Mouse (Mus musculus) embryonic facial prominence, embryonic 10.5 days (tissue): ENCODE measurements at regions not wholly inside any gene's neighbourhood (a gene's known extent, or its start where the extent isn't known, plus 50 kb on each side); places are given as distances from the start of the nearest gene placed in this dataset.

Experiments
- DNase-seq: peaks from one replicate; pipeline ENCODE4 v3.0.0-alpha.2; 2017; ENCODE audit warnings: low spot score
- H3K27ac ChIP-seq: fragments of 300-500 bp; sonication (generic); replicated peaks from 2 replicates; pipeline ENCODE4 v1.5.1; 2016; ENCODE audit warnings: mild to moderate bottlenecking
- H3K27me3 ChIP-seq: fragments of 300-500 bp; sonication (generic); replicated peaks from 2 replicates; pipeline ENCODE4 v1.6.1; 2016; ENCODE audit warnings: low read depth, mild to moderate bottlenecking; ENCODE audit not compliant: poor library complexity, severe bottlenecking
- H3K36me3 ChIP-seq: fragments of 300-500 bp; sonication (generic); replicated peaks from 2 replicates; pipeline ENCODE4 v1.6.1; 2016; ENCODE audit warnings: mild to moderate bottlenecking, moderate library complexity
- H3K4me1 ChIP-seq: fragments of 300-500 bp; sonication (generic); 2 replicates; pipeline ENCODE4 v1.6.1; 2016
- H3K4me3 ChIP-seq: fragments of 300-500 bp; sonication (generic); 2 replicates; pipeline ENCODE4 v1.5.1; 2016; ENCODE audit warnings: mild to moderate bottlenecking, moderate library complexity
- H3K9me3 ChIP-seq: fragments of 300-500 bp; sonication (generic); 2 replicates; pipeline ENCODE4 v1.6.1; 2016; ENCODE audit warnings: mild to moderate bottlenecking
- WGBS: fragments of 180-500 bp; shearing (Covaris S2); methylation state at CpG from one replicate; pipeline ENCODE4 v1.1.7; 2016; 5-methylcytosine and 5-hydroxymethylcytosine counted together

GRCm38 (mm10) chr1:71822123-71822522 is 169.1 kb upstream of the Fn1 start:
- Histone ChIP-seq H3K4me1 (no peaks in the 10 kb centered on the region), H3K27ac (no peak overlapping the region), H3K9me3 (no peaks in the 10 kb centered on the region), H3K27me3 (no peaks in the 10 kb centered on the region), H3K36me3 (no peaks in the 10 kb centered on the region), H3K4me3 (no peak overlapping the region)
- DNase-seq, result no peak
- WGBS, result 80% methylated on average over 3 of the region's 3 CpGs

- Histone ChIP-seq H3K4me1 (no peaks in the 10 kb centered on the region), H3K4me3 (no peak overlapping the region), H3K27me3 (no peaks in the 10 kb centered on the region), H3K27ac (no peak overlapping the region), H3K36me3 (no peaks in the 10 kb centered on the region), H3K9me3 (no peaks in the 10 kb centered on the region)
- WGBS, result 89% methylated on average over 7 of the region's 7 CpGs
- no peak for DNase-seq
Observed at GRCm38 (mm10) chr1:71821099-71821498, 168.1 kb upstream of the Fn1 start.

- H3K27ac ChIP-seq, result no peak overlapping the region
- WGBS, result 83% methylated on average over 9 of the region's 9 CpGs
Observed at GRCm38 (mm10) chr1:71816306-71816705, 163.3 kb upstream of the Fn1 start.

GRCm38 (mm10) chr1:71814141-71814540 is 161.1 kb upstream of the Fn1 start:
- Histone ChIP-seq H3K9me3 (no peaks in the 10 kb centered on the region), H3K27ac (no peak overlapping the region), H3K4me1 (no peaks in the 10 kb centered on the region), H3K4me3 (no peak overlapping the region), H3K36me3 (no peaks in the 10 kb centered on the region), H3K27me3 (no peaks in the 10 kb centered on the region)
- WGBS, result 79% methylated on average over 4 of the region's 4 CpGs
- no peak for DNase-seq

More at GRCm38 (mm10) chr1:71816306-71816705, 163.3 kb upstream of the Fn1 start:
- H3K9me3 ChIP-seq, result no peaks in the 10 kb centered on the region
- no peaks in the 10 kb centered on the region for H3K27me3 ChIP-seq
- no peak for DNase-seq
- H3K36me3 ChIP-seq, result no peaks in the 10 kb centered on the region
- H3K4me3 ChIP-seq, result no peak overlapping the region
- H3K4me1 ChIP-seq, result no peaks in the 10 kb centered on the region

GRCm38 (mm10) chr1:71812171-71812695 is 159.2 kb upstream of the Fn1 start:
- no peaks in the 10 kb centered on the region for H3K4me1 ChIP-seq
- 90% methylated on average over 11 of the region's 11 CpGs for WGBS
- H3K4me3 ChIP-seq, result no peak overlapping the region
- DNase-seq, result no peak
- H3K9me3 ChIP-seq, result no peaks in the 10 kb centered on the region
- H3K27ac ChIP-seq, result no peak overlapping the region
- no peaks in the 10 kb centered on the region for H3K36me3 ChIP-seq
- H3K27me3 ChIP-seq, result no peaks in the 10 kb centered on the region

GRCm38 (mm10) chr1:71811196-71811788 is 158.3 kb upstream of the Fn1 start:
- Histone ChIP-seq H3K27me3 (no peaks in the 10 kb centered on the region), H3K9me3 (no peaks in the 10 kb centered on the region), H3K36me3 (no peaks in the 10 kb centered on the region), H3K27ac (no peak overlapping the region), H3K4me1 (no peaks in the 10 kb centered on the region), H3K4me3 (no peak overlapping the region)
- no peak for DNase-seq
- WGBS, result 88% methylated on average over 11 of the region's 11 CpGs

- WGBS, result 79% methylated on average over 1 of the region's 1 CpGs
- DNase-seq, result no peak
- H3K27ac ChIP-seq, result no peak overlapping the region
- H3K4me3 ChIP-seq, result no peak overlapping the region
- no peaks in the 10 kb centered on the region for H3K36me3 ChIP-seq
- H3K27me3 ChIP-seq, result no peaks in the 10 kb centered on the region
- no peaks in the 10 kb centered on the region for H3K9me3 ChIP-seq
- H3K4me1 ChIP-seq, result no peaks in the 10 kb centered on the region
Observed at GRCm38 (mm10) chr1:71808005-71808404, 155.0 kb upstream of the Fn1 start.

GRCm38 (mm10) chr1:71807586-71807985 is 154.6 kb upstream of the Fn1 start:
- H3K36me3 ChIP-seq, result no peaks in the 10 kb centered on the region
- no peaks in the 10 kb centered on the region for H3K9me3 ChIP-seq
- DNase-seq, result no peak
- H3K4me3 ChIP-seq, result no peak overlapping the region
- WGBS, result 56% methylated on average over 4 of the region's 4 CpGs
- no peaks in the 10 kb centered on the region for H3K4me1 ChIP-seq
- no peaks in the 10 kb centered on the region for H3K27me3 ChIP-seq
- no peak overlapping the region for H3K27ac ChIP-seq

GRCm38 (mm10) chr1:71801283-71802066 is 148.5 kb upstream of the Fn1 start:
- Histone ChIP-seq H3K27ac (no peak overlapping the region), H3K4me1 (no peaks in the 10 kb centered on the region), H3K36me3 (no peaks in the 10 kb centered on the region), H3K4me3 (no peak overlapping the region), H3K27me3 (no peaks in the 10 kb centered on the region), H3K9me3 (no peaks in the 10 kb centered on the region)
- no peak for DNase-seq
- WGBS, result 77% methylated on average over 9 of the region's 9 CpGs

GRCm38 (mm10) chr1:71800581-71800980 is 147.6 kb upstream of the Fn1 start:
- Histone ChIP-seq H3K4me1 (no peaks in the 10 kb centered on the region), H3K36me3 (no peaks in the 10 kb centered on the region), H3K9me3 (no peaks in the 10 kb centered on the region), H3K27ac (no peak overlapping the region), H3K27me3 (no peaks in the 10 kb centered on the region), H3K4me3 (no peak overlapping the region)
- WGBS, result 67% methylated on average over 2 of the region's 2 CpGs
- no peak for DNase-seq

GRCm38 (mm10) chr1:71798636-71799035 is 145.6 kb upstream of the Fn1 start:
- no peak overlapping the region for H3K4me3 ChIP-seq
- no peaks in the 10 kb centered on the region for H3K9me3 ChIP-seq
- no peaks in the 10 kb centered on the region for H3K4me1 ChIP-seq
- no peaks in the 10 kb centered on the region for H3K27me3 ChIP-seq
- 82% methylated on average over 9 of the region's 9 CpGs for WGBS
- no peak for DNase-seq
- no peak overlapping the region for H3K27ac ChIP-seq
- no peaks in the 10 kb centered on the region for H3K36me3 ChIP-seq

GRCm38 (mm10) chr1:71788408-71788807 is 135.4 kb upstream of the Fn1 start:
- no peaks in the 10 kb centered on the region for H3K36me3 ChIP-seq
- WGBS, result 47% methylated on average over 1 of the region's 1 CpGs
- no peaks in the 10 kb centered on the region for H3K9me3 ChIP-seq
- H3K27me3 ChIP-seq, result no peaks in the 10 kb centered on the region
- H3K4me3 ChIP-seq, result no peak overlapping the region
- no peak for DNase-seq
- H3K27ac ChIP-seq, result no peak overlapping the region
- 0 out of 2 replicates have a peak, but pooled peaks cover 5% of the 10 kb centered on the region for H3K4me1 ChIP-seq

GRCm38 (mm10) chr1:71784880-71785279 is 131.9 kb upstream of the Fn1 start:
- H3K4me3 ChIP-seq, result no peak overlapping the region
- H3K36me3 ChIP-seq, result no peaks in the 10 kb centered on the region
- H3K27me3 ChIP-seq, result no peaks in the 10 kb centered on the region
- DNase-seq, result no peak
- no peak overlapping the region for H3K27ac ChIP-seq
- no peaks in the 10 kb centered on the region for H3K9me3 ChIP-seq
- WGBS, result 86% methylated on average over 2 of the region's 2 CpGs
- H3K4me1 ChIP-seq, result 0 out of 2 replicates have a peak, but pooled peaks cover 5% of the 10 kb centered on the region
